Mouse (Mus musculus): ENCODE results near the gene Rem1. TPM values are rescaled to one million over a fixed set of nuclear protein-coding genes. Genes with fewer than 3 reads are reported as not detected.
"Not testable (repeated sequence)": the region's sequence is repeated elsewhere in the genome, so short reads cannot be mapped to it uniquely, and the experiment has no call there.

The Rem1 gene
- total RNA-seq, 2 experiments from 2014 or later: 0.74 to 0.79 TPM

- no peak for DNase-seq (ENCODE audit: low spot score in 2 of 2)
Observed at GRCm38 (mm10) chr2:152628066-152628465, 1.3 kb downstream of the Rem1 start.

GRCm38 (mm10) chr2:152629239-152629638 lies 2.5 kb downstream of the Rem1 start:
- DNase-seq (ENCODE audit: low spot score in 2 of 2): no peak

GRCm38 (mm10) chr2:152629904-152630303 lies 3.2 kb downstream of the Rem1 start:
- DNase-seq (ENCODE audit: low spot score in 2 of 2): no peak

- DNase-seq (ENCODE audit: low spot score in 2 of 2): no peak
Observed at GRCm38 (mm10) chr2:152633334-152633733, 6.6 kb downstream of the Rem1 start.

GRCm38 (mm10) chr2:152634311-152634710 lies 7.6 kb downstream of the Rem1 start:
- DNase-seq (ENCODE audit: low spot score in 2 of 2): no peak

- DNase-seq (ENCODE audit: low spot score in 2 of 2): no peak
Observed at GRCm38 (mm10) chr2:152636246-152637005, 9.7 kb downstream of the Rem1 start.

GRCm38 (mm10) chr2:152637006-152637322 lies 10.2 kb downstream of the Rem1 start:
- no peak for DNase-seq (ENCODE audit: low spot score in 2 of 2)

- DNase-seq (ENCODE audit: low spot score in 2 of 2): no peak
Observed at GRCm38 (mm10) chr2:152637381-152637780, 10.6 kb downstream of the Rem1 start.

- DNase-seq (ENCODE audit: low spot score in 2 of 2): no peak
Observed at GRCm38 (mm10) chr2:152638865-152639264, 12.1 kb downstream of the Rem1 start.

- no peak for DNase-seq (ENCODE audit: low spot score in 2 of 2)
Observed at GRCm38 (mm10) chr2:152639406-152640113, 12.8 kb downstream of the Rem1 start.

GRCm38 (mm10) chr2:152652901-152653620 lies 26.3 kb downstream of the Rem1 start:
- DNase-seq (ENCODE audit: low spot score in 2 of 2): no peak

GRCm38 (mm10) chr2:152653874-152654715 lies 27.3 kb downstream of the Rem1 start:
- peak; percentile 74 to 89 for DNase-seq (ENCODE audit: low spot score in 2 of 2)

GRCm38 (mm10) chr2:152657398-152657797 lies 30.6 kb downstream of the Rem1 start:
- DNase-seq (ENCODE audit: low spot score in 2 of 2): no peak

GRCm38 (mm10) chr2:152661163-152661562 lies 34.4 kb downstream of the Rem1 start:
- no peak for DNase-seq (ENCODE audit: low spot score in 2 of 2)

- not testable (repeated sequence) for DNase-seq (ENCODE audit: low spot score in 2 of 2)
Observed at GRCm38 (mm10) chr2:152666191-152666590, 39.4 kb downstream of the Rem1 start.

GRCm38 (mm10) chr2:152669256-152669638 lies 42.5 kb downstream of the Rem1 start, which contains the start of gene H13:
H13 (plus strand) TSS chr2:152669461.
- peak; percentile 90 to 95 for DNase-seq (ENCODE audit: low spot score in 2 of 2)

- peak in 1 of 2 experiments; percentile 57 for DNase-seq (ENCODE audit: low spot score in 2 of 2)
Observed at GRCm38 (mm10) chr2:152669639-152670484, 43.1 kb downstream of the Rem1 start.

- no peak for DNase-seq (ENCODE audit: low spot score in 2 of 2)
Observed at GRCm38 (mm10) chr2:152670983-152671641, 44.4 kb downstream of the Rem1 start.

- peak in 1 of 2 experiments; percentile 60 for DNase-seq (ENCODE audit: low spot score in 2 of 2)
Observed at GRCm38 (mm10) chr2:152671642-152671999, 44.9 kb downstream of the Rem1 start.

GRCm38 (mm10) chr2:152672166-152672565 lies 45.4 kb downstream of the Rem1 start:
- DNase-seq (ENCODE audit: low spot score in 2 of 2): no peak
